Mouse (Mus musculus): ENCODE results near the gene Trem1.

The Trem1 gene

GRCm38 (mm10) chr17:48232518-48232917, at the start of gene Trem1:
Gene Trem1, plus strand, starts transcription at chr17:48232768.
- no peak for DNase-seq (ENCODE audit: low read depth, low spot score)

DNA sequence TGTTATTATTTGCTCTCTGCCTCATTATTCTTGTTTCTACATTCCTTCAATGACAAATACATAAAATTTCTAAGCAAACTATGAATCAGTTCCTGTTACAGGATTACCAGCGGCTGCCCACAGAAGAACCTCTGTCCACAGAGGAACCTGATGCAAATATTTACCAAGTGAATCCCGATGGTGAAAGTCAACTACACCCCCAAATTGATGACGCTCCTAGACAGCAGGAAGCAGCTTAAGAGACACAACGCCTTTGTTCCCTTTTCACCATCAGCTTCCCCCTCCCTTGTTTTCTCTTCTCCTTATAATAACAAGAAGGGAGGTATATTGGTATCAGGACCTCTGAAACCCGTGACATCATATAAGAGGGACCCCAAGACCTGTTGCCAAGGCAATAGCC, 47.3 kb upstream of the Trem1 start:
- DNase-seq (ENCODE audit: low read depth, low spot score), result no peak

- DNase-seq (ENCODE audit: low read depth, low spot score), result no peak
These were observed 40.2 kb upstream of the Trem1 start for GRCm38 (mm10) chr17:48192366-48192765.

DNA sequence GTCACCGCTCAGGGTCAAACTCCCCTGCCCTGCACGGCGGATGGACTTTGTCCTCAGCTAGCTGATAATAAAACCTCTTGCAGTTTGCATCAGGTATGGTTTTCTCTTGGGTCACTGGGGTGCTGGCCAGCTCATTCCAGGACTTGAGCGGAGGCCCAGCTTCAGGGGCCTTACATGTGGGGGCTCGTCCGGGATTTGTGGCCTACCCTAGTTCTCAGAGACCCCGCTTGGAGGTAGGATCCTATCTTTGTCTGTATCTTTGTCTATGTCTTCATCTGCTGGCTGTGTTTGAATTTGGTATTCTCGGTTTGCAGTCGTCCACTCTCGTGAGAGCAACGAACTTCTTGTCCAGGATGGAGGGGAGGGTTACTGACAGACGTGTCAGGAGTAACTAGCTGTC, 29.5 kb upstream of the Trem1 start:
- DNase-seq (ENCODE audit: low read depth, low spot score), result no peak

DNA sequence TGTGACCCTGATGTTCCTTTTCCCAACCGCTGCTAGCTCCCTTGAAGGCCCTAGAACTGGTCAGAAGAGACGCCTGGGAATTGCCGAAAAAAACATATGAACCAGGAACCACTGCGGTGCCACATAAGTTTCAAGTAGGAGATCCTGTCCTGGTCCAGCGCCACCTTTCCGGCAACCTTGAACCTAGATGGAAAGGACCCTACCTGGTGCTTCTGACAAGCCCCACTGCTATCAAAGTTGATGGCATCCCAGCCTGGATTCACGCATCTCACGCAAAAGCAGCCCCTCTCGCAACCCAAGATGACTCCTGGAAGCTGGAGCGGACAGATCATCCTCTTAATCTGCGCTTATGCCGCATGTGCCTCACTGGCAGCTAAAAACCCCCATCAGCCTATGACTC, 20.0 kb upstream of the Trem1 start:
- no peak for DNase-seq (ENCODE audit: low read depth, low spot score)

- DNase-seq (ENCODE audit: low read depth, low spot score), result no peak
These were observed 19.1 kb upstream of the Trem1 start for GRCm38 (mm10) chr17:48213511-48213910.

GRCm38 (mm10) chr17:48215429-48215828, 17.1 kb upstream of the Trem1 start:
- no peak for DNase-seq (ENCODE audit: low read depth, low spot score)

DNA sequence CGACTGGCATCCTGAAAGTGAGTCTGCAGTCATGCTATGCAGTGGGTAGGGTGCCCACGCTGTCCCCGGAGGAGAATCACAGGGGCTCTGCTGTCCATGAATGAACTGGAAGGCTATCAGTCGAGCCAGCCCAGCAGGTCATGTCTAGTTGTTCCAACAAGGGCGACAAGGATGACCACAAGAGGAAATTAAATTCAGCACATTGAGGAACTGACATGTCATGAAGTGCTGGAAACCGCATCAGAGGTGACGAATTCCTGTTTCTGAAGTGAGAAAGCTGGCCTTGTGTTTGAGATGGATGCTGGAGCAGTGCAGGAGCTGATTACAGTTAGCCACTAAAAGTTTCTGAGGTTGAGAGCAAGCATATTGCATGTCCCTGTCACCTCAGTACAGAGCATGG, 1.9 kb upstream of the Trem1 start:
- no peak for DNase-seq (ENCODE audit: low read depth, low spot score)

GRCm38 (mm10) chr17:48233789-48234188, 1.2 kb downstream of the Trem1 start:
- DNase-seq (ENCODE audit: low read depth, low spot score), result no peak

GRCm38 (mm10) chr17:48234550-48234949, 2.0 kb downstream of the Trem1 start:
- no peak for DNase-seq (ENCODE audit: low read depth, low spot score)

- DNase-seq (ENCODE audit: low read depth, low spot score), result no peak
These were observed 3.3 kb downstream of the Trem1 start for GRCm38 (mm10) chr17:48235773-48236370.

DNA sequence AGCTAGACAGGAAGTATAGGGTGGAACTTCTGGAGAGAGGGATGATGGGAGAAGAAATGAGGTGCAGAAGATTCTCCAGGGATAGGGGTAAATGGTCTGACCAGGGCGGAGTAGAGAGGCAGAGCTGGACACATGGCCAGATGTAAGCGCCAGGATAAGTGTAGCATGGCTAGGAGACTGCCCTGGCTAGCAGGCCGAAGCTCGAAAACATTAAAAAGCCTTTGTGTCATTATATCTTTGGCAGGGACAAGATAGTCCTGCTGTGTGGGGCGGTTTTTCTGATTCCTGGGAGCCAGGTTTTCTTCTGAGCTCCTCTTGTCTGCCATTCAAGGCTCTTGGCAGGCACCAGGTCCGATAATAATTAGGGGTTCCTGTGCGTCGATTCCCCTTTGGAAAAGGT, 5.1 kb downstream of the Trem1 start:
- no peak for DNase-seq (ENCODE audit: low read depth, low spot score)

DNA sequence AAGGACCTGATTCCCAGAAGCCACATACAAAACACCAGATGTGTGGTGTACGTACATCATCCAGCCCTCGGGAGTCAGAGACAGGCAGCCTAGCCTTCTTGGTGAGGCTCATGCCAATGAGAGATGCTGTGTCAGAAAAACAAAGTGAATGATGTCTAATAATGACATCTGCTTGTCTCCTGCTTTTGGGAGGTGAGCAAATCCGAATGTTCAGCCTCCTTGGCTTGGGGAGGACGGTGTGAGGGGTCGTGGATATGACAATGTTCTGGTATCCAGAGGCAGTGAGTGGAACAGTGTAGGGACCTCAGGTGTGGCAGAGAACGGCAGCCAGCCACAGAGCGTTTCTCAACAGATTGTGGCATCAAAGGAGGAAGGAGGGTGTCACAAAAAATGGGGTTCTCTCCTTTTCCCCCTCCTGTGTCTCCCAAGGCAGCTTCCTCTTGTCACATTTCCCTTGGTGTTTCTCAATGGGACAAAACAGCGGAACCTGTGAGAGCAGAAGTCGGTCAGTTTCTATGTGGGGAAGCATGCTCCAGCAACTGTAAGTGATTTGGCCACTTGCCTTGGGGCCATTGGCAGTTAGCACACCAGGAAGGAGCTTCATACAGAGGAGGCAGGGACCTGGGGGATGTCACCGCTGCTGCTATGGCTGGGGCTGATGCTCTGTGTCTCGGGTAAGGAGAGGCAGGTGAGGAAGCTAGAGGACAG, 14.8 kb downstream of the Trem1 start, which contains the start of gene Trem3:
Trem3 (plus strand) TSS at position 557 of the 708 bp plus-strand sequence.
- no peak for DNase-seq (ENCODE audit: low read depth, low spot score)

DNA sequence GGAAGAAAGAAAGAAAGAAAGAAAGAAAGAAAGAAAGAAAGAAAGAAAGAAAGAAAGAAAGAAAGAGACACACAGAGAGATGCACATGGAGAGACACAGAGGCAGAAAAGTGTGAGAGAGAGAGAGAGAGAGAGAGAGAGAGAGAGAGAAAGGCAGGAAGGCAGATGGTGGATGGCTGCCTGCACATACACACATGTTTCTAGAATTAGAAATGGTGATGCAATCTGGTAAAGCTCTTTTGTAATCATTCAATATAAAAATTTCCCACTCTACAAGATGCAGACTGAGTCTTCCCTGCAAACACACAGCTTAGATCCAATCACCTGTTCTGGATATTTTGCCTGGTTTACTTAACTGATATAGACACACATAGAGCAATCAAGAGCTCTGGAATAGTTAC, 16.5 kb downstream of the Trem1 start:
- no peak for DNase-seq (ENCODE audit: low read depth, low spot score)

GRCm38 (mm10) chr17:48249501-48249900, 16.9 kb downstream of the Trem1 start:
- no peak for DNase-seq (ENCODE audit: low read depth, low spot score)

GRCm38 (mm10) chr17:48250631-48251030, 18.1 kb downstream of the Trem1 start:
- DNase-seq (ENCODE audit: low read depth, low spot score), result no peak

DNA sequence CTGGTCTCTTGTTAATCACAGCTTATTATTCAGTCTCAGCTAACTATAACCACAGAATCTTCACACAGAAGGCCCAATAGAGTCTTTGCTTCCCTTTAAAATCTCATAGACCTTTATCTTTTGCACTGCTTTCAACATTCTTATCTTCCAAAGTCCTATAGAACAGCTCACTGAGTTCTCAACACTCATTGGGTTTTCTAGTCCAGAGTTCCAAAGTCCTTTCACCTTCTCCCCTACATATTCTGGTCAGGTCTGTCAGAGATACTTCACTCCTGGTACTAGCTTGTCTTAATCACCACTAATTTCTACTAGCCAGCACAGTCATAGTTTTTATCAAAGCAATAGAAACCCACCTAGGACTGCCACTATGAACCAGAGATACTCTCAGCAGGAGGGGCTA, 24.0 kb downstream of the Trem1 start:
- DNase-seq (ENCODE audit: low read depth, low spot score), result no peak

- no peak for DNase-seq (ENCODE audit: low read depth, low spot score)
These were observed 29.3 kb downstream of the Trem1 start for GRCm38 (mm10) chr17:48261868-48262267.

GRCm38 (mm10) chr17:48263741-48264362, 31.3 kb downstream of the Trem1 start, which contains the start of gene Treml4:
Gene Treml4, plus strand, starts transcription at chr17:48264295.
- DNase-seq (ENCODE audit: low read depth, low spot score), result no peak

- no peak for DNase-seq (ENCODE audit: low read depth, low spot score)
These were observed 32.1 kb downstream of the Trem1 start for GRCm38 (mm10) chr17:48264662-48265061.

DNA sequence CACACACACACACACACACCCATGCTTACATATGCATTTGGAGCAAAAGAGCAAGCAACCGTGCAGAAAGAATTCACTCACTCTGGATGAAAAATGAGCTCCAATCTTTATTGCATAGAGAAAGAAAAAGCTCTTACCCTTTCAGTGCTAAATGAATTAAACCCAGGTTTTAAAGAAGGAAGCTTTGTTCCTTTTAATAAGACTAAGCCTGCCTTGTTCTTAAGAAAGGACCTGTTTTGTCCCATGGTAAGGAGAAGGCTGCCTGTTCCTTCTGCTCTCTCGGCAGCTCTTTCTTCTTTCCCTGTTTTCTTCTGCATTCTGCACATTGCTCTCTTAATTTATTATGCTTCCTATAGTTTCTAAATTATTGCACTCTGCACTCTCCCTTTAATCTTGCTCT, 33.6 kb downstream of the Trem1 start:
- DNase-seq (ENCODE audit: low read depth, low spot score), result no peak

DNA sequence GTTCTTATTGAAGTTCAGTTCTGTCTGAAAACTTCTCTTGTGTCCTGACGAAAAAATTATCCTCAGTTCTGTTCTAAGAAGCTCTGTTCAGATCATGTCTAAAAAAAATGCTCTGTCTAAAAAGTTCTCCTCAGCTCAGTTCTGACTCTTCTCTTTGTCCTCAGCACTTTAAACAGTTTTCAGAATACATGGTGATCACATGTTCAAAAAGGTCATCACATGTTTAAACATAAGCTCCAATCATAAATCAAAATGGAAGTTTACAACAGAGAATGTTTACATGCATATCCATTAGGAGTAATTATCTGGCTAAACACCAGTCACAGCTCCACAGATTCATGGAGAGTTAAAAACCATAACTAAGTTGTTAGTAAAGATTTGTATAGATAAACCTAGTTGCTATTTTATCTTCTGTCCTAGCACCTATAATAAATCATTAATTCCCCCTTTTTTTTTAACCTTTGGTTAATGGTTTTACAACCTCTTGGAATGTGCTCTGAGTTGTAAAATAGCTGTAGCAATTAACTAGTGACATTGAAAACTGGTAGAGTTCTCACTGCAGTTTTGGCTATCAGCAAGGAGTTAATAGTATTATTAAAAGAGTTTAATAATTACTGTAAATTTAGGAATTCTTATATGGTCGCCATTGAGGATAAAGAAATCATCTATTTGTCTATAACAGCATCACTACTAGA, 34.2 kb downstream of the Trem1 start:
- DNase-seq (ENCODE audit: low read depth, low spot score), result no peak

All from retina, postnatal 7 days (tissue).